Mouse (Mus musculus) adrenal gland, postnatal 0 days (tissue): ENCODE results near the gene Slc15a4. TPM values are rescaled to one million over a fixed set of nuclear protein-coding genes. Genes with fewer than 3 reads are reported as not detected.

Experiments used
- polyA plus RNA-seq: library from polyadenylated mRNA; unstranded; fragments of >200 nt; fragmentation: Nextera tagmentation; extraction: Ambion mirVana; gene quantifications from 2 replicates; pipeline ENCODE4 v1.2.1, GENCODE M21; 2015

The Slc15a4 gene
- 9.7 and 13.9 TPM in 2 replicates for polyA plus RNA-seq

DNA sequence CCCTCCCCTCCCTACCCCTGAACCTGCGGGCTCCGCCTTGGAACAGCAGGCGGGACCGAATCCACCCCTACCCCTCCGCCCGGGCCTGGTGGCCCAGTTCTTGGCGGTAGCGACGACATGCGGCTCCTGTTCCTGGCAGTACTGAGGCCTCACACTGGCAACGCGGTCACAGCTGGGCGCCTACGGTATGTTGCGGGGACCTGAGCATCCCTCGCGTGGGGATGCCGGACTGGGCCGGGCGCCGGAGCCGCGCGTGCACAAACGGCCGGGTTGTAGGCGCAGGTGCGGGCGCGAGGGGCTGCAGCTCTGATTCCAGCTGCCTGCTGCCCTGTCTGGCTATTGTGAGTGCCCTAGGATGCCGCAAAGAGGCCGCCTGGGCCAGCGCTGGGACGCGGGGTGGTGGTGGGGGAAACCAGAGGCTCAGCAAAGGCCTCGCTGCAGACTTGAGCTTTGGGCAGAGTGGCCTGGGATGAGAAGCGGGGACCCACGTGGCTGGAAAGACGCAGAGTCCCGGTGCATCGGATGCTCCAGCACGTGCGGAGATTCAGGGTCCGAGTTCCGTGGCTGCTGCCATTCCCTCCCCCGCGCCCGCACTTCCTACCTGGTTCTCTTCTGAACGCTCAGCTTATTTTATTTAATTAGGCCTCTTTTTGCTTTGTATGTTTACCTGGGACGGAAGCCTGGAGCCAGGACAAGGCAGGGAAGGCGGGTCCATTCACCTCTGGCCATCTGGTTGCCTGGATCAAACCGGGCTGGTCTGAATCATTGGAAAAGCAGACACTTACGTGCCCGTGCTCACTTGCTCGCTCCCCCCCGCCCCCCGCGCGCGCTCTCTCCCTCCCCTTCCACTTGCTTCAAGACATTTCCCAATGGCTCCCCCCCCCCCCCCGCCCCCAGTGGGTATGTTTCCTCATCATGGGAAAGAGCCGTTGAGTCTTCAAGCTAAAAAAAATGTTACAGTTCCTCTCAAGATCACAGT is at the start of gene Slc15a4, which contains the start of gene Glt1d1:
TSS of gene Slc15a4 (minus strand) at position 731 of the 979 bp plus-strand sequence.
TSS of gene Glt1d1 (plus strand) at position 96 of the 979 bp plus-strand sequence.

Other genes starting within 250 kb of the Slc15a4 start
- gene Glt1d1, start 635 bp downstream of the Slc15a4 start, polyA plus RNA-seq: 0.46 and 0.58 TPM in 2 replicates